Mouse (Mus musculus) CH12.LX (cell line): ENCODE measurements around the gene Agps. TPM values are rescaled to one million over a fixed set of nuclear protein-coding genes. Genes with fewer than 3 reads are reported as not detected.

Source experiments
- DNase-seq: peaks from one replicate; pipeline ENCODE4 v3.0.0-alpha.2; 2013; ENCODE audit errors: extremely low read depth
- H3K27ac ChIP-seq: 2 replicates; pipeline ENCODE4 v1.5.1; 2012; ENCODE audit warnings: low read depth, mild to moderate bottlenecking, control low read depth, moderate library complexity; ENCODE audit not compliant: insufficient read depth
- H3K27me3 ChIP-seq: replicated peaks from 2 replicates; pipeline ENCODE3; 2012; ENCODE audit warnings: inconsistent platforms
- H3K36me3 ChIP-seq, 2 experiments: replicated peaks in 1 of 2; 2 replicates each; pipeline versions ENCODE3 to v1.6.1; 2012; ENCODE audit warnings: inconsistent platforms in 1 of 2, low read length in 1 of 2, mild to moderate bottlenecking in 1 of 2, mixed read lengths in 1 of 2, moderate library complexity in 1 of 2; ENCODE audit not compliant: control insufficient read depth in 1 of 2, insufficient read depth in 1 of 2
- H3K4me1 ChIP-seq, 2 experiments: 2 replicates each; pipeline ENCODE4 v1.6.1; 2012; ENCODE audit warnings: inconsistent platforms in 1 of 2, moderate library complexity in 1 of 2; ENCODE audit not compliant: insufficient read depth in 2 of 2, control insufficient read depth in 1 of 2
- H3K4me2 ChIP-seq: 2 replicates; pipeline ENCODE4 v1.6.1; 2012; ENCODE audit warnings: low read depth, mild to moderate bottlenecking, control low read depth; ENCODE audit not compliant: poor library complexity, insufficient read depth, severe bottlenecking
- H3K4me3 ChIP-seq, 3 experiments: fragments of 150-350 bp in 1 of 3; sonication (generic) in 1 of 3; replicated peaks in 1 of 3; 2 replicates each; pipeline versions ENCODE3 to v1.5.1; 2011 to 2012; ENCODE audit warnings: low read depth in 2 of 3, low read length in 2 of 3, mild to moderate bottlenecking in 2 of 3, moderate library complexity in 2 of 3, control low read depth in 1 of 3, improper control_type of control experiment in 1 of 3, inconsistent platforms in 1 of 3, mixed read lengths in 1 of 3; ENCODE audit not compliant: poor library complexity in 1 of 3
- H3K79me2 ChIP-seq: replicated peaks from 2 replicates; pipeline ENCODE4 v1.6.1; 2012; ENCODE audit warnings: mild to moderate bottlenecking, moderate library complexity; ENCODE audit not compliant: control insufficient read depth, poor library complexity, insufficient read depth, severe bottlenecking; ENCODE audit errors: extremely low read depth
- H3K9ac ChIP-seq: 2 replicates; pipeline ENCODE4 v1.6.1; 2012; ENCODE audit warnings: low read depth, mild to moderate bottlenecking, control low read depth, moderate library complexity; ENCODE audit not compliant: insufficient read depth
- H3K9me3 ChIP-seq: replicated peaks from 2 replicates; pipeline ENCODE3; 2012; ENCODE audit warnings: low read length, inconsistent platforms, mixed read lengths
- CHD1 ChIP-seq: IDR thresholded peaks from 2 replicates; pipeline ENCODE4 v1.6.1; 2012; ENCODE audit warnings: low read depth, low read length, improper control_type of control experiment, inconsistent platforms
- E2F4 ChIP-seq: IDR thresholded peaks from 2 replicates; pipeline ENCODE4 v1.6.1; 2011; ENCODE audit warnings: low read depth, low read length, improper control_type of control experiment; ENCODE audit not compliant: insufficient replicate concordance
- ELF1 ChIP-seq: IDR thresholded peaks from 2 replicates; pipeline ENCODE4 v1.6.1; 2014; ENCODE audit warnings: low read depth, mild to moderate bottlenecking, inconsistent platforms, low read length, improper control_type of control experiment
- EP300 ChIP-seq: IDR thresholded peaks from 2 replicates; pipeline ENCODE4 v1.6.1; 2011; ENCODE audit warnings: low read length, improper control_type of control experiment
- ETS1 ChIP-seq: conservative IDR thresholded peaks from 2 replicates; pipeline ENCODE4 v1.6.1; 2012; ENCODE audit warnings: low read depth, mild to moderate bottlenecking, inconsistent platforms, low read length, improper control_type of control experiment, moderate library complexity
- IRF4 ChIP-seq: IDR thresholded peaks from 2 replicates; pipeline ENCODE4 v1.6.1; 2014; ENCODE audit warnings: low read depth, mild to moderate bottlenecking, inconsistent platforms, low read length, improper control_type of control experiment
- JUND ChIP-seq: conservative IDR thresholded peaks from 2 replicates; pipeline ENCODE4 v1.6.1; 2011; ENCODE audit warnings: low read depth, low read length, improper control_type of control experiment
- KAT2A ChIP-seq: IDR thresholded peaks from 2 replicates; pipeline ENCODE4 v1.6.1; 2012; ENCODE audit warnings: low read length, improper control_type of control experiment, inconsistent platforms; ENCODE audit not compliant: insufficient replicate concordance
- MAFK ChIP-seq: IDR thresholded peaks from 2 replicates; pipeline ENCODE4 v1.6.1; 2011; ENCODE audit warnings: low read length, improper control_type of control experiment; ENCODE audit not compliant: insufficient replicate concordance
- MAX ChIP-seq: IDR thresholded peaks from 2 replicates; pipeline ENCODE4 v1.6.1; 2011; ENCODE audit warnings: low read length, improper control_type of control experiment
- MAZ ChIP-seq: IDR thresholded peaks from 2 replicates; pipeline ENCODE4 v1.6.1; 2012; ENCODE audit warnings: low read depth, mild to moderate bottlenecking, inconsistent platforms, low read length, improper control_type of control experiment, moderate library complexity
- MEF2A ChIP-seq: IDR thresholded peaks from 2 replicates; pipeline ENCODE4 v1.6.1; 2014; ENCODE audit warnings: low read depth, mild to moderate bottlenecking, inconsistent platforms, low read length, improper control_type of control experiment, borderline replicate concordance
- MXI1 ChIP-seq: IDR thresholded peaks from 2 replicates; pipeline ENCODE4 v1.6.1; 2011; ENCODE audit warnings: mild to moderate bottlenecking, low read depth, low read length, improper control_type of control experiment
- PAX5 ChIP-seq: IDR thresholded peaks from 2 replicates; pipeline ENCODE4 v1.6.1; 2012; ENCODE audit warnings: low read length, inconsistent platforms, mixed read lengths
- POLR2A ChIP-seq: IDR thresholded peaks from 2 replicates; pipeline ENCODE4 v1.6.1; 2011; ENCODE audit warnings: low read depth, mild to moderate bottlenecking, improper control_type of control experiment, low read length
- POLR2AphosphoS2 ChIP-seq: IDR thresholded peaks from 2 replicates; pipeline ENCODE4 v1.6.1; 2011; ENCODE audit warnings: low read depth, low read length, improper control_type of control experiment
- RAD21 ChIP-seq: IDR thresholded peaks from 2 replicates; pipeline ENCODE4 v1.6.1; 2011; ENCODE audit warnings: low read depth, mild to moderate bottlenecking, low read length, improper control_type of control experiment, moderate library complexity
- RCOR1 ChIP-seq: conservative IDR thresholded peaks from 2 replicates; pipeline ENCODE4 v1.6.1; 2012; ENCODE audit warnings: low read depth, mild to moderate bottlenecking, inconsistent platforms, low read length, improper control_type of control experiment
- SIN3A ChIP-seq: IDR thresholded peaks from 2 replicates; pipeline ENCODE4 v1.6.1; 2012; ENCODE audit warnings: low read length, improper control_type of control experiment, inconsistent platforms
- SMC3 ChIP-seq: IDR thresholded peaks from 2 replicates; pipeline ENCODE4 v1.6.1; 2011; ENCODE audit warnings: low read depth, low read length, improper control_type of control experiment
- TBP ChIP-seq: conservative IDR thresholded peaks from 2 replicates; pipeline ENCODE4 v1.6.1; 2011; ENCODE audit warnings: low read depth, low read length, improper control_type of control experiment
- USF2 ChIP-seq: conservative IDR thresholded peaks from 2 replicates; pipeline ENCODE4 v1.6.1; 2011; ENCODE audit warnings: low read depth, low read length, improper control_type of control experiment
- ZC3H11A ChIP-seq: IDR thresholded peaks from 2 replicates; pipeline ENCODE4 v1.6.1; 2012; ENCODE audit warnings: low read depth, mild to moderate bottlenecking, inconsistent platforms, low read length, improper control_type of control experiment
- ZKSCAN1 ChIP-seq: IDR thresholded peaks from 2 replicates; pipeline ENCODE4 v1.6.1; 2012; ENCODE audit warnings: low read depth, inconsistent platforms, low read length, improper control_type of control experiment, borderline replicate concordance
- ZMIZ1 ChIP-seq: IDR thresholded peaks from 2 replicates; pipeline ENCODE4 v1.6.1; 2012; ENCODE audit warnings: low read depth, mild to moderate bottlenecking, inconsistent platforms, low read length, improper control_type of control experiment
- ZNF384 ChIP-seq: IDR thresholded peaks from 2 replicates; pipeline ENCODE4 v1.6.1; 2012; ENCODE audit warnings: low read depth, low read length, improper control_type of control experiment, inconsistent platforms
- dilution Hi-C: fragments of 300-500 bp; cut with MboI; formaldehyde crosslinking; loops from 2 replicates; pipeline ENCODE4 v1.14.3; 2020; ENCODE audit warnings: low sequenced_read_pairs; ENCODE audit not compliant: extremely low pct_unique_long_range_greater_than_20kb, extremely low pct_ligation_motif_present
- in situ Hi-C: fragments of 300-500 bp; cut with MboI; formaldehyde crosslinking; loops from 3 replicates; pipeline ENCODE4 v1.14.3; 2019; ENCODE audit warnings: low sequenced_read_pairs, low pct_ligation_motif_present, low pct_unique_long_range_greater_than_20kb, mixed read lengths
- polyA plus RNA-seq: library from polyadenylated mRNA; unstranded; fragments of >175 nt; gene quantifications from 2 replicates; pipeline ENCODE4 v1.2.1, GENCODE M21; 2012; ENCODE audit warnings: low read depth; ENCODE audit not compliant: insufficient read length
- total RNA-seq, 2 experiments: library from RNA; depleted of rRNA; stranded (reverse); fragments of 300-350 nt in 1 of 2; fragments of >200 nt in 1 of 2; gene quantifications; 2 replicates each; pipeline ENCODE4 v1.2.3; 2012 to 2014

Agps gene
- total and polyA plus RNA-seq, 3 experiments, result 38.6 to 67.7 (median 49.3) TPM

DNA sequence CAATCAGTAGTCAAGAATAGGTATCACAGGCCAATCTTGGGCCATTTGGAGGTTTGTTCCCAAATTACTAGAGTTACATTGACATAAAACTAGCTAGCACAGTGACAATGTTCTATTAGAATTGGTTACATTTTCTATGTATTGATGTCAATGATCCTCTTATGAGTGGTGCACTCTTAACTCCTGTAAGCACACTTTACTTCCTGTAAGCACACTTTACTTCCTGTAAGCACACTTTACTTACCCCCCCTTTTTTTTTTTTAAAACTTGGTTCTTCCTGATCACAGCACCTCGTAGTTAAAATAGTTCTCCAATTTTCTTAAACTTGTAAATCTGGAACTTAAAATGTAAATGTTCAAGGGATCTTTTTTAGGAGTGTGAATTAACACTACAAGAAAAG is 75.2 kb downstream of the Agps start:
- H3K9me3 ChIP-seq, result no peaks in the 10 kb centered on the region
- peaks cover 22 to 71% of the 10 kb centered on the region in 2 experiments for H3K36me3 ChIP-seq
- no peak overlapping the region for H3K9ac ChIP-seq
- no peak overlapping the region for H3K4me2 ChIP-seq
- no peak overlapping the region for H3K4me3 ChIP-seq
- DNase-seq, result no peak
- no peaks in the 10 kb centered on the region for H3K4me1 ChIP-seq
- dilution Hi-C loops, result no loop called here
- H3K27me3 ChIP-seq, result no peaks in the 10 kb centered on the region
- TF ChIP-seq RCOR1, result no peak
- no peak for TF ChIP-seq MAZ
- TF ChIP-seq MXI1, result no peak
- no peak for TF ChIP-seq SMC3
- no peak for TF ChIP-seq ELF1
- TF ChIP-seq ETS1, result no peak
- TF ChIP-seq ZMIZ1, result no peak
- no peak for TF ChIP-seq IRF4
- TF ChIP-seq E2F4, result no peak
- TF ChIP-seq POLR2AphosphoS2, result no peak
- no peak for TF ChIP-seq ZC3H11A
- no peak for TF ChIP-seq PAX5
- TF ChIP-seq POLR2A, result no peak
- no peak for TF ChIP-seq TBP
- no peak for TF ChIP-seq MAFK
- no peak for TF ChIP-seq CHD1
- TF ChIP-seq JUND, result no peak
- TF ChIP-seq, all 38 proteins: peak for 0
- no peaks in the 10 kb centered on the region for H3K79me2 ChIP-seq
- in situ Hi-C loops, result no loop called here
- H3K27ac ChIP-seq, result no peak overlapping the region

DNA sequence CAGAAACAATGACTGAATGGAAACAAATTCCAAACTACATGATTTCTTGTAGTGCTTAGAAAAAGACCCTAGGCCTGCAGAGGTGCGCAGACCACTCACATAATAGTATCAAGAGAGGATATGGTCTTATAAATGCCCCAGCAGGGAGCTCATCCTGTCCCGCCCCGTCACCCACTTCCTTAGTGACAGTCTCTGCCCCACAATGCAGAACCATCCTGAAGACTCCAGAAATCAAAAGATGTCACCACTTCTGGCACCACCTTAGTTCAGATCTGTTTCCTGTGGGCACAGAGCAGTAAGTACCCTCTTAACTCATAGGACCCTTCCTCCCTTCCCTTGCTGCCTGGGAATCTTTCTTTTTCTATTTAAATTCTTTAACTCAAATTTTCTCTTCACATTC is 83.1 kb downstream of the Agps start:
- Histone ChIP-seq H3K4me2 (no peak overlapping the region), H3K4me1 (no peaks in the 10 kb centered on the region), H3K27ac (no peak overlapping the region), H3K4me3 (no peak overlapping the region), H3K9ac (no peak overlapping the region), H3K79me2 (no peaks in the 10 kb centered on the region), H3K36me3 (peaks cover 12 to 66% of the 10 kb centered on the region in 2 experiments), H3K9me3 (no peaks in the 10 kb centered on the region), H3K27me3 (no peaks in the 10 kb centered on the region)
- no peak for TF ChIP-seq ZMIZ1
- TF ChIP-seq SIN3A, result no peak
- TF ChIP-seq KAT2A, result no peak
- no peak for TF ChIP-seq MEF2A
- TF ChIP-seq SMC3, result no peak
- TF ChIP-seq ZNF384, result no peak
- no peak for TF ChIP-seq MXI1
- TF ChIP-seq ZKSCAN1, result no peak
- no peak for TF ChIP-seq MAFK
- TF ChIP-seq USF2, result no peak
- no peak for TF ChIP-seq ZC3H11A
- TF ChIP-seq RAD21, result no peak
- no peak for TF ChIP-seq TBP
- no peak for TF ChIP-seq POLR2A
- no peak for TF ChIP-seq EP300
- TF ChIP-seq MAX, result no peak
- no peak for DNase-seq
- in situ Hi-C loops, result no loop called here
- dilution Hi-C loops, result no loop called here
